Mouse (Mus musculus): ENCODE measurements at regions not wholly inside any gene's neighbourhood (a gene's known extent, or its start where the extent isn't known, plus 50 kb on each side); places are given as distances from the start of the nearest gene placed in this dataset.

DNA sequence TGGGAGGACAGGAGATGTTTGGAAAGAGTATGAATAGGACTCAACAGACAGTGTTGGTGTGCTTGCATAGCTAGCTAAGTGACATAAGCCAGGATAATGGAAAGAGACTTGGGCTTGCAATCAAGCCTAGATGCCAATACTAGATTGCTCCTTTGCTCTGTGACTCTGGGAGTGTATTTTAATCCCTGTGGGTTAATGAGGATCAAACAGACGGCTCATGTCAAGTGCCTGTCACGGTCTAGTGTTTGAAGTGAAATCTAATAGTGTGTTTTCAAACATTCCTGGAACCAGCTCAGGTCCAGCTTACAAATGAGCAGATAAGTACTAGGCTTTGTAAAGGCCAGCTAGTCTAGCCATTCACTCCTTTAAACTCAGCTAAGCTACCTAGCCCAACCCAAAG lies 64.1 kb upstream of the Ranbp3l start:
- Histone ChIP-seq H3K36me3 (replicated peaks; ENCODE audit: low read length) (no peaks in the 10 kb centered on the region), H3K4me3 (replicated peaks) (no peak overlapping the region), H3K4me1 (no peaks in the 10 kb centered on the region), H3K9me3 (peaks cover 6% of the 10 kb centered on the region; the same call in 1 of the 2 replicates), H3K27me3 (replicated peaks) (no peaks in the 10 kb centered on the region)
- TF ChIP-seq GATA1 (IDR thresholded peaks at IDR 0.05; ENCODE audit: borderline replicate concordance, low read length) = no peak
- TF ChIP-seq FLI1 (IDR thresholded peaks at IDR 0.05; ENCODE audit: low read length) = no peak

- no peaks in the 10 kb centered on the region for H3K27me3 ChIP-seq (replicated peaks)
- no peak overlapping the region for H3K4me3 ChIP-seq (replicated peaks)
- peaks cover 11% of the 10 kb centered on the region; the same call in 1 of the 2 replicates for H3K9me3 ChIP-seq
Measured at GRCm38 (mm10) chr15:8897487-8898158, 70.1 kb upstream of the Ranbp3l start.

GRCm38 (mm10) chr15:8896856-8897255 lies 70.9 kb upstream of the Ranbp3l start:
- Histone ChIP-seq H3K4me1 (peaks cover 17% of the 10 kb centered on the region), H3K4me3 (replicated peaks) (no peak overlapping the region), H3K27me3 (replicated peaks) (no peaks in the 10 kb centered on the region), H3K36me3 (replicated peaks; ENCODE audit: low read length) (no peaks in the 10 kb centered on the region), H3K9me3 (peaks cover 7% of the 10 kb centered on the region; the same call in 1 of the 2 replicates)
- no peak for TF ChIP-seq FLI1 (IDR thresholded peaks at IDR 0.05; ENCODE audit: low read length)
- no peak for TF ChIP-seq GATA1 (IDR thresholded peaks at IDR 0.05; ENCODE audit: borderline replicate concordance, low read length)

More at GRCm38 (mm10) chr15:8897487-8898158, 70.1 kb upstream of the Ranbp3l start:
- H3K36me3 ChIP-seq (replicated peaks; ENCODE audit: low read length) = no peaks in the 10 kb centered on the region
- peaks cover 17% of the 10 kb centered on the region for H3K4me1 ChIP-seq
- TF ChIP-seq GATA1 (IDR thresholded peaks at IDR 0.05; ENCODE audit: borderline replicate concordance, low read length) = no peak
- TF ChIP-seq FLI1 (IDR thresholded peaks at IDR 0.05; ENCODE audit: low read length) = no peak

- H3K9me3 ChIP-seq = 0 out of 2 replicates have a peak, but pooled peaks cover 5% of the 10 kb centered on the region
- no peaks in the 10 kb centered on the region for H3K27me3 ChIP-seq (replicated peaks)
- H3K4me3 ChIP-seq (replicated peaks) = no peak overlapping the region
- H3K4me1 ChIP-seq = peaks cover 17% of the 10 kb centered on the region
- TF ChIP-seq FLI1 (IDR thresholded peaks at IDR 0.05; ENCODE audit: low read length) (no peak), GATA1 (IDR thresholded peaks at IDR 0.05; ENCODE audit: borderline replicate concordance, low read length) (no peak)
- H3K36me3 ChIP-seq (replicated peaks; ENCODE audit: low read length) = no peaks in the 10 kb centered on the region
Measured at GRCm38 (mm10) chr15:8896391-8896790, 71.4 kb upstream of the Ranbp3l start.

GRCm38 (mm10) chr15:8885585-8885984 lies 82.2 kb upstream of the Ranbp3l start:
- H3K9me3 ChIP-seq = 0 out of 2 replicates have a peak, but pooled peaks cover 4% of the 10 kb centered on the region
- H3K4me3 ChIP-seq (replicated peaks) = no peak overlapping the region
- no peaks in the 10 kb centered on the region for H3K36me3 ChIP-seq (replicated peaks; ENCODE audit: low read length)
- no peaks in the 10 kb centered on the region for H3K27me3 ChIP-seq (replicated peaks)
- H3K4me1 ChIP-seq = no peaks in the 10 kb centered on the region
- no peak for TF ChIP-seq FLI1 (IDR thresholded peaks at IDR 0.05; ENCODE audit: low read length)
- TF ChIP-seq GATA1 (IDR thresholded peaks at IDR 0.05; ENCODE audit: borderline replicate concordance, low read length) = no peak

DNA sequence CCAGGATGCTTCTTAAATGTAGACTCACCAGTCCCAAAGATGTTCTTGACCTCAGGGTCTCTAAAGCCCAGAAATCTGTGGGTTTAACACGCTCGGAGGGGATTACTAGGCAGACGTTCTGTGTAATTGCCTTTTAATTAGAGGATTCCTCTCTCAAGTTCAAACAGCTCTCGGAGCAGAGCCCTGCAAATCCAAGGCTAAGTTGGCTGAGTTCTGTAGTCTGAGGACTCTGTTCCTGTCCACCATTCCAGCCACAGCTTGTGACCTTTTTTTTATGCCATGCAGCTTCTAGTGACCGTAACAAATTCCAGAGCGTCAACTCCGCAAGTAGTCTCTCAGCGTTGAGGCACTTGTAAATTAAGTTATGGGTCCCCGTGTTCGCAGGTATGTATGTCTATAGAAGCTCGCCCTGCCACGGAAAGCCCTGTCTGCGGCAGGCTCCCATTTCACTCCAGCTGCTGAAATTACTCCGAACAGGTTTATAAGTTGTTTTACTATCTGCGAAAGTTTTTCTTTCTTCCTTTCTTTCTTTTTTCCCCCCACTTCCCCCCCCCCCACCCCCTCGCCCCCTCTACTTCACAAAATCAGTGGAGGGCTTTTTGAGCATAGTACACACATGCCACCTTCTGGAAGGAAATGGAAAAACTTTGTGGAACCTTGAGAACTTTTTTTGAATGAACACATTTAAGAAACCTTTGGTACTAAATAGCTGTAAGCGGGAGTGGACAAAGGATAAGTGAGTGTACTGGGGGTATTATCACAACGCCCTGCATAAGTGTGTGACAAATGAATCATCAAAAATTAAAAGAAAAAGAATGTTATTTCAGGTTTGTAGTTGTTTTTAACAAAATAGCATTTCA lies 82.9 kb upstream of the Ranbp3l start:
- no peak overlapping the region for H3K4me3 ChIP-seq (replicated peaks)
- no peaks in the 10 kb centered on the region for H3K4me1 ChIP-seq
- no peaks in the 10 kb centered on the region for H3K27me3 ChIP-seq (replicated peaks)
- TF ChIP-seq FLI1 (IDR thresholded peaks at IDR 0.05; ENCODE audit: low read length) = no peak
- no peak for TF ChIP-seq GATA1 (IDR thresholded peaks at IDR 0.05; ENCODE audit: borderline replicate concordance, low read length)
- H3K9me3 ChIP-seq = 0 out of 2 replicates have a peak, but pooled peaks cover 4% of the 10 kb centered on the region
- no peaks in the 10 kb centered on the region for H3K36me3 ChIP-seq (replicated peaks; ENCODE audit: low read length)

GRCm38 (mm10) chr15:8882880-8883539 lies 84.7 kb upstream of the Ranbp3l start:
- Histone ChIP-seq H3K4me1 (no peaks in the 10 kb centered on the region), H3K27me3 (replicated peaks) (no peaks in the 10 kb centered on the region), H3K36me3 (replicated peaks; ENCODE audit: low read length) (no peaks in the 10 kb centered on the region), H3K9me3 (0 out of 2 replicates have a peak, but pooled peaks cover 4% of the 10 kb centered on the region), H3K4me3 (replicated peaks) (no peak overlapping the region)
- TF ChIP-seq GATA1 (IDR thresholded peaks at IDR 0.05; ENCODE audit: borderline replicate concordance, low read length) (no peak), FLI1 (IDR thresholded peaks at IDR 0.05; ENCODE audit: low read length) (no peak)

GRCm38 (mm10) chr15:8874884-8875493 lies 92.8 kb upstream of the Ranbp3l start:
- Histone ChIP-seq H3K9me3 (no peaks in the 10 kb centered on the region), H3K4me1 (no peaks in the 10 kb centered on the region), H3K36me3 (replicated peaks; ENCODE audit: low read length) (no peaks in the 10 kb centered on the region), H3K27me3 (replicated peaks) (no peaks in the 10 kb centered on the region), H3K4me3 (replicated peaks) (no peak overlapping the region)
- TF ChIP-seq GATA1 (IDR thresholded peaks at IDR 0.05; ENCODE audit: borderline replicate concordance, low read length) (no peak), FLI1 (IDR thresholded peaks at IDR 0.05; ENCODE audit: low read length) (no peak)

DNA sequence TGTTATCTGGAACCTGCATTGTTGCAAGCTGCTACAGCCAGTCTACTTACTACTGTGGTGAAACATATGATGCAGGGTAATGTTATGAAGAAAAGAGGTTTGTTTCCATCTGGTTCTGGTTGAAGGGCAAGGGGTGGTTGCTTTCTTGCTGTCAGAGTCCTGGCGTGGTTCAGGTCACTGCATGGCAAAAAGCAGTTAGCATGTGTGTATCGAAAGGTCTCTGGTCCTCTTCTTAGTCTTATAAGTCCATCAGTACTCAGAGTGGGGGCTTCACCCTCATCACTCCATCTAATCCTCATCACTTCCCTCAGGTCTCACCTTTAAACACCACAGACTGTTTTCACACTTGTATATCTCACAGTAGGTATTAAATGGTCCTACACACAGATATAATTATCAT lies 99.7 kb upstream of the Ranbp3l start:
- TF ChIP-seq GATA1 (IDR thresholded peaks at IDR 0.05; ENCODE audit: borderline replicate concordance, low read length) (no peak), FLI1 (IDR thresholded peaks at IDR 0.05; ENCODE audit: low read length) (no peak)
- H3K9me3 ChIP-seq = no peaks in the 10 kb centered on the region
- no peaks in the 10 kb centered on the region for H3K27me3 ChIP-seq (replicated peaks)
- no peak overlapping the region for H3K4me3 ChIP-seq (replicated peaks)
- H3K4me1 ChIP-seq = peaks cover 9% of the 10 kb centered on the region
- no peaks in the 10 kb centered on the region for H3K36me3 ChIP-seq (replicated peaks; ENCODE audit: low read length)

All from megakaryocyte, embryonic 14.5 days (primary cell).